Mouse (Mus musculus): ENCODE measurements around the gene Ergic1.

GRCm38 (mm10) chr17:26635951-26636350 lies 74.7 kb downstream of the Ergic1 start:
- TF ChIP-seq CTCF (IDR thresholded peaks at IDR 0.05; ENCODE audit: low read depth) (no peak), EP300 (IDR thresholded peaks at IDR 0.05; ENCODE audit: low read depth) (no peak)
